Mouse (Mus musculus) C2C12 (cell line): ENCODE measurements at regions not wholly inside any gene's neighbourhood (a gene's known extent, or its start where the extent isn't known, plus 50 kb on each side); places are given as distances from the start of the nearest gene placed in this dataset.

Source experiments
- CEBPB ChIP-seq: IDR thresholded peaks from one replicate; pipeline ENCODE4 v1.6.1; 2011; ENCODE audit warnings: low read depth, mild to moderate bottlenecking, control low read depth, moderate library complexity
- CTCF ChIP-seq: IDR thresholded peaks from one replicate; pipeline ENCODE4 v1.5.1; 2011; ENCODE audit not compliant: control insufficient read depth, insufficient read depth, insufficient read length
- FOSL1 ChIP-seq: IDR thresholded peaks from one replicate; pipeline ENCODE4 v1.8.0; 2011; ENCODE audit warnings: mild to moderate bottlenecking, low read length; ENCODE audit not compliant: poor library complexity, insufficient read depth, severe bottlenecking
- MAX ChIP-seq: IDR thresholded peaks from one replicate; pipeline ENCODE4 v1.6.1; 2011; ENCODE audit warnings: mild to moderate bottlenecking, control low read depth
- MYOD1 ChIP-seq: IDR thresholded peaks from one replicate; pipeline ENCODE4 v1.6.1; 2011; ENCODE audit warnings: low read depth; ENCODE audit not compliant: control insufficient read depth, insufficient read length
- USF1 ChIP-seq: IDR thresholded peaks from one replicate; pipeline ENCODE4 v1.6.1; 2011; ENCODE audit warnings: low read depth, mild to moderate bottlenecking, control low read depth, moderate library complexity

GRCm38 (mm10) chr8:35156272-35156671, 609.3 kb upstream of the Gm19410 start:
- TF ChIP-seq MYOD1 (no peak), USF1 (no peak), CTCF (no peak), MAX (no peak), CEBPB (no peak), FOSL1 (no peak)
